Mouse (Mus musculus) kidney, adult 8-10 months (tissue): ENCODE results near the gene Tbcd.

ENCODE experiments used
- DNase-seq, 2 experiments: peaks; one replicate each; pipeline ENCODE4 v3.0.0; 2022

Gene Tbcd

GRCm38 (mm10) chr11:121479476-121480203, 27.9 kb downstream of the Tbcd start:
- no peak for DNase-seq

- DNase-seq: peak in 1 of 2 experiments; percentile 18
Observed at GRCm38 (mm10) chr11:121481129-121481528, 29.4 kb downstream of the Tbcd start.

- no peak for DNase-seq
Observed at GRCm38 (mm10) chr11:121485882-121486281, 34.1 kb downstream of the Tbcd start.

DNA sequence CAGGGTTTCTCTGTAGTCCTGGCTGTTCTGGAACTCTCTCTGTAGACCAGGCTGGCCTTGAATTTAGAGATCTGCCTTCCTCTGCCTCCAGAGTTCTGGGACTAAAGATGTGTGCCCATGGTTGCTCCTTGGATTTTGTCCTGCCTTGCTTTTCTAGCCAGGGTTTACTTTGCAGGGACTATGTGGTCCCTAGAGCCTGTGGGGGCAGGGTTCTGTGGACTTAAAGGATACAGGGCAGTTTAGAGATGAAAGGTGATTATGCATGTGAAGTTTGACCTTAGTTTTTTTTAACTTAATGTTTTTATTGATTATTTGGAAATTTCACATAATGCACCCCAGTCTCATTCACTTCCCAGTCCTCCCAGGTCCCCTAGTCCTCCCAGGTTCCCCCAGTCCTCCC, 38.9 kb downstream of the Tbcd start:
- no peak for DNase-seq

DNA sequence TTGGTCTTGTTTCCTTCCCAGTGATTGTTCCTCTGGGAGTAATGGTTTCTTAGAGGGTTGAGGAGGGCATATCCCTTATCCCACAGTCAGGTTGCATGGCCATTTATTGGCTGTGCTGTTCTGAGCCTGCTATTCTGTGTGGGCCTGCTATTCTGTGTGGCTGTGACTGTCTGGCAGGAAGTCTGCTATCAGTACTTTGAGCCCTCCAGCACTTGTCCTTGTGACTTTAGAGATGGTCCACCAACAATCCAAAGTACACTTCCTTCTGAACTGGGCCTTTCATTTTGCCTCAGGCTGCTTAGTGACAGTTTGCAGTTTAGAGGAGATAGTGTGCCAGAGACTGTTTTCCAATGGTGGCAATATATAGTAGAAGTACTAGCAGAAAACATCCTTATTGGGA, 48.8 kb downstream of the Tbcd start:
- no peak for DNase-seq

DNA sequence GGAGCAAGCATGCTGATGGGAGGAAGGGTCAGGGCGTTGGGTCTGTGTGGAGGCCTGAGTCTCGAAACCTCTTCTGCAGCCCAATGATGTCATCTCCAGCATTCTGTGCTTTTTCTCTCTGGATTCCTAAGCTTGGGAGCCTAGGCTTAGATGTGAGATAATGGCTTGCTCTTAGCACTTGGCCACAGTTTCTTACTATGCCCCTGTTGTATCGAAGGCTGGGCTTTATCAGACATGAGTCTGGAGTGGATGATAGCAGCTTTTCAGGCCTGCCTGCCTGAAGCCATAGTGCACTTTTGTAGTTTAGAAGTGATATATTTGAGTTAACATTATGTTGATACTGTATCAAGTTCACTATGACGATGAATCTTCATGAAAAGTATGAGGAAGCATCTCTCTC, 49.8 kb downstream of the Tbcd start:
- DNase-seq: no peak

- DNase-seq: no peak
Observed at GRCm38 (mm10) chr11:121502000-121502860, 50.5 kb downstream of the Tbcd start.

GRCm38 (mm10) chr11:121508478-121508877, 56.7 kb downstream of the Tbcd start:
- no peak for DNase-seq

DNA sequence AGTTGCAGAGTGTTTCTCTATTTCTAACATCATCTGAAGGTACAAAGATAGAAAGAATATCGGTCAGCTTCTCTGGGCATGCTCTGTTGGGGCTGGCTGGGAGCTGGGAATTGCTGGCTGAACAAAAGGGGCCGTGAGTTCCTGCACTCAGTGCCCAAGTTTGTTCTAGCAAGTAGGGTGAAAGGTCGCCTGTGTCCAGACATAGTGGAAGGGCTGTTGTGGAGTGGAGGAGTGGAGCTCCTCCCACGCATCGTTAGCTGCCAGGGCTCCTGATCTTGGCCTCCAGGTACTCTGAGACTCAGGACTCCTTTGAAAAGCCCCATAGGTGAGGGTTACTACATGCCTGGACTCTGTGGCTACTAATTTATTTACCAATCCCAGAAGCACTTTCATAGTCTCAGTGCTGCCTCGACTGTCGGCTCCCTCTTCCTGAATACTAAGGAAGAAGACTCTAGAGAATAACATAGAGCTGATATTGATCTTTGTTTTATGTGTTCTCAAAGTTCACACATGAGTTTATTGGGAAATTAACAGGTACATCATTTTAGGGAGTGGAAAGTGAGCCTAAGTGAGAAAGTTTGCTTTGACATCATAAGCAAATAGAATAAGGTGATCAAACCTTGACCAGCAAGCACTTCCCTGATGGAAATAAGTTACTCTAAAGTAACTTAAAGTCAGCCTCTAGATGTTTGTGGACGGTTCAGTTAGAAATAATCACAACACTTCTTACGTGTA, 58.9 kb downstream of the Tbcd start:
- DNase-seq: peak; percentile 54 to 60

DNA sequence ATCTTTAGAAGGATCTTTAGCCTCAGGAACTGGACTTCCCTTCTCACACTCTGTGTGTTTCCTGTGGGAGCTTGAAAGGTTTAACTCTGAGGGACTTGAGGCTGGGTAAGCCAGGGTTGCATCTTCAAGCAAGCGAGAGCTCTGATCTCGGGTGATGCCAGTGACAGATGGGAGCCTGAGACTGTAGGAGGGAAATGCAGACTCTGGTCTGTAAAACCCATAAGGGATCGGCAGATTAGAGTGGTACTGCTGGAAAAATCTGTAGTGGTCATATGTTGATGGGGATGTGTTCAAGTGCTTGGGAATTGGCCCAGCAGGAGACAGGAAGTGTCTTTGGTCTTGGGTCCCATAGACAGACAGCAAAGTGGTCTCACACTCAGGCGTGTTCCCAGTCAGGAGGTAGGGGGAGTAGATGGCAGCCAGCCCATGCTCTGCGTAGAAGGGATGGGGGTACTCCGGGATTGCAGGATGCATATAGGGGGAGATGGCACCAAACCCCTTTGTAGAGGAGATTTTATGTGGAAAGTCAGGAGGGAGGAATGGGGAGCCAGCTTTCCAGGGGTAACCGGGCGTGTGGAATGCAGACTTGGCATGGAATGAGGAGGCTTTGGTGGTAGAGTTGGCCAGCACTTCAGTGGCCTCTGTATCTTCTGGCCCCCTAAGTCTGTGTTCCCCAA, 61.3 kb downstream of the Tbcd start:
- no peak for DNase-seq

- DNase-seq: no peak
Observed at GRCm38 (mm10) chr11:121515996-121516395, 64.2 kb downstream of the Tbcd start.

GRCm38 (mm10) chr11:121516906-121517305, 65.2 kb downstream of the Tbcd start:
- DNase-seq: peak; percentile 81

GRCm38 (mm10) chr11:121517687-121518465, 66.1 kb downstream of the Tbcd start:
- DNase-seq: peak in 1 of 2 experiments; percentile 26

- peak; percentile 32 to 61 for DNase-seq
Observed at GRCm38 (mm10) chr11:121519131-121519530, 67.4 kb downstream of the Tbcd start, which contains the start of gene Zfp750. Zfp750 (minus strand) TSS chr11:121519333.

- DNase-seq: no peak
Observed at GRCm38 (mm10) chr11:121519703-121520102, 68.0 kb downstream of the Tbcd start.

DNA sequence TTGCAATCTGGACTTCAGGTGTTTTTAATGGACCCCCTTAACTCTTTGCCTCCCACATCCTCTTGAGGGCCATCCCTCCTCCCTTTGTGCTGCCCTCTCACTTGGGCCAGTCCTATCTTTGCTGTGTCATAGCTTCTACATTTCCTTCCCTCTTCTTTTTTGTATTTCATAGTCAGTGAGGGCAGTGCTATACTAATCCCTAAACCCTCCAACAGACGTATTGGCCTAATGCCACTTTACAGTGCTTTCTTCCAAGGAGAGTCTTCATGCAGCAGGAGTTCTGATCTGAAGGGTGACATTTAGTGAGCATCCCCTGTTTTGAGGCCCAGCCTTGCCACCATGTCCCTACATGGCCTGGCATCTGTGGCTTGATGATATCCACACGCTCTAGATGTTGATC, 69.0 kb downstream of the Tbcd start:
- DNase-seq: no peak

- no peak for DNase-seq
Observed at GRCm38 (mm10) chr11:121522156-121522762, 70.5 kb downstream of the Tbcd start.

- no peak for DNase-seq
Observed at GRCm38 (mm10) chr11:121524191-121524590, 72.4 kb downstream of the Tbcd start.

GRCm38 (mm10) chr11:121529747-121530146, 78.0 kb downstream of the Tbcd start:
- no peak for DNase-seq

DNA sequence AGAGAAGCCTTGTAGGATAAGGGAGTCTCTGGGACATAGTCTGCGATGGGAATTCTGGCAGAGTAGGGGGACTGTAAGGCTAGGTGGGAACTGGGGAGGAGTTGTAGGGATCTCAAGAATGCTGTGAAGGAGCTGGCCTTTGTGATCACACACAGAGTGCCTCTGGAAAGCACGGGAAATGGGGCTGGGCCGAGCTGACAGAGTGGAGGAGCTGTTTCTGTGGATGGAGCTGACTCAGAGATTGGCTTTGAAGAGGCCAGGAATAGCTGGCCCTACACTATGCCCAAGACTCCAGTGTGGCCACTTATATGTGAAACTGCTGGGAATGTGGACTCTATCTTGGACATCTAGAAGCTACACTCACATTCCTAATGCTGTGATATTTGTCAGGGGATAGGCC, 84.8 kb downstream of the Tbcd start:
- no peak for DNase-seq

DNA sequence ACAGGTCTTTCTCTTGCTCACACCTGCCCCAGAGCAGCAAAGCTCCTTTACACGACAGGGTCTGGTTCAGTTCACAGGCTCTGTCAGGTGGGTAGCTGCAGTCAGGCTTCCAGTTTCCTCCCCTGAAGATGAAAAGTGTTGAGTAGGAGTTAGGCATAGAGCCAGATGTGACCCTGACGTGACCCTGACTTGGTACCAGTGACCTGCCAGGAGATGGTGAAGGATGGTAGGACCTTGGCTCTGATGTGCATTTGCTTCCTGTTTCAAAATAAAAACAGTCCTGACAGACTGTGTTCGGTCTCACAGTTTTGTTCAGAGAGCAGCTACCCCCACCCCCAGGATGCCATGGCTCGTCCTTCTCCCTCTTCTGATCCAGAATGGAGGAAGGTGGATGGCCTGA, 90.7 kb downstream of the Tbcd start:
- no peak for DNase-seq
